Mouse (Mus musculus): ENCODE results near the gene Lyl1. TPM values are rescaled to one million over a fixed set of nuclear protein-coding genes. Genes with fewer than 3 reads are reported as not detected.

Gene Lyl1
- total and polyA plus RNA-seq, 2 experiments from 2014 or later: 4.4 to 8.7 TPM

- Histone ChIP-seq H3K36me3 (replicated peaks; ENCODE audit: control insufficient read depth, insufficient read depth, low read length) (peaks cover 45% of the 10 kb centered on the region), H3K4me1 (ENCODE audit: control insufficient read depth, insufficient read depth) (0 out of 2 replicates have a peak, but pooled peaks cover 3% of the 10 kb centered on the region), H3K27ac (ENCODE audit: low read depth) (no peak overlapping the region), H3K9me3 (replicated peaks; ENCODE audit: control insufficient read depth, low read length) (no peaks in the 10 kb centered on the region), H3K4me2 (ENCODE audit: low read depth, low read length) (no peak overlapping the region), H3K9ac (replicated peaks; ENCODE audit: low read depth, low read length) (no peak overlapping the region), H3K4me3 (ENCODE audit: low read depth, low read length) (no peak overlapping the region), H3K27me3 (ENCODE audit: control insufficient read depth, insufficient read depth, low read length) (peaks cover 5% of the 10 kb centered on the region)
- no peak for DNase-seq (ENCODE audit: low spot score)
- TF ChIP-seq CTCF (IDR thresholded peaks at IDR 0.05; ENCODE audit: low read depth): peak; percentile 59
- no peak for TF ChIP-seq EP300 (IDR thresholded peaks at IDR 0.05; ENCODE audit: low read depth)
- no peak for ATAC-seq (ENCODE audit: insufficient read depth, low read depth)
- 84% methylated on average over 14 of the region's 14 CpGs for WGBS
Observed at GRCm38 (mm10) chr8:84697166-84698130, 3.8 kb upstream of the Lyl1 start.

- 85% methylated on average over 5 of the region's 5 CpGs for WGBS
- Histone ChIP-seq H3K36me3 (replicated peaks; ENCODE audit: control insufficient read depth, insufficient read depth, low read length) (peaks cover 36% of the 10 kb centered on the region), H3K27me3 (ENCODE audit: control insufficient read depth, insufficient read depth, low read length) (peaks cover 14% of the 10 kb centered on the region), H3K4me2 (ENCODE audit: low read depth, low read length) (no peak overlapping the region), H3K4me3 (ENCODE audit: low read depth, low read length) (no peak overlapping the region), H3K27ac (ENCODE audit: low read depth) (0 out of 2 replicates have a peak overlapping the region, but pooled peaks have one; percentile 81), H3K9ac (replicated peaks; ENCODE audit: low read depth, low read length) (no peak overlapping the region), H3K4me1 (ENCODE audit: control insufficient read depth, insufficient read depth) (0 out of 2 replicates have a peak, but pooled peaks cover 3% of the 10 kb centered on the region), H3K9me3 (replicated peaks; ENCODE audit: control insufficient read depth, low read length) (no peaks in the 10 kb centered on the region)
- TF ChIP-seq EP300 (IDR thresholded peaks at IDR 0.05; ENCODE audit: low read depth) (no peak), CTCF (IDR thresholded peaks at IDR 0.05; ENCODE audit: low read depth) (no peak)
- ATAC-seq (ENCODE audit: insufficient read depth, low read depth) (no peak), DNase-seq (ENCODE audit: low spot score) (no peak)
Observed at GRCm38 (mm10) chr8:84698288-84698687, 3.0 kb upstream of the Lyl1 start.

GRCm38 (mm10) chr8:84698929-84699401, 2.3 kb upstream of the Lyl1 start:
- peaks cover 21% of the 10 kb centered on the region for H3K27me3 ChIP-seq (ENCODE audit: control insufficient read depth, insufficient read depth, low read length)
- no peak overlapping the region for H3K9ac ChIP-seq (replicated peaks; ENCODE audit: low read depth, low read length)
- TF ChIP-seq EP300 (IDR thresholded peaks at IDR 0.05; ENCODE audit: low read depth) (no peak), CTCF (IDR thresholded peaks at IDR 0.05; ENCODE audit: low read depth) (no peak)
- 0 out of 2 replicates have a peak, but pooled peaks cover 3% of the 10 kb centered on the region for H3K4me1 ChIP-seq (ENCODE audit: control insufficient read depth, insufficient read depth)
- H3K9me3 ChIP-seq (replicated peaks; ENCODE audit: control insufficient read depth, low read length): no peaks in the 10 kb centered on the region
- H3K36me3 ChIP-seq (replicated peaks; ENCODE audit: control insufficient read depth, insufficient read depth, low read length): peaks cover 30% of the 10 kb centered on the region
- H3K27ac ChIP-seq (ENCODE audit: low read depth): peak overlapping the region; percentile 81
- ATAC-seq (ENCODE audit: insufficient read depth, low read depth): no peak
- no peak for DNase-seq (ENCODE audit: low spot score)
- peak overlapping the region; percentile 30 for H3K4me2 ChIP-seq (ENCODE audit: low read depth, low read length)
- WGBS: 68% methylated on average over 9 of the region's 9 CpGs
- no peak overlapping the region for H3K4me3 ChIP-seq (ENCODE audit: low read depth, low read length)

- WGBS: 39% methylated on average over 7 of the region's 7 CpGs
- TF ChIP-seq CTCF (IDR thresholded peaks at IDR 0.05; ENCODE audit: low read depth): peak; percentile 68
- peak; percentile 98 for TF ChIP-seq EP300 (IDR thresholded peaks at IDR 0.05; ENCODE audit: low read depth)
- Histone ChIP-seq H3K9ac (replicated peaks; ENCODE audit: low read depth, low read length) (no peak overlapping the region), H3K9me3 (replicated peaks; ENCODE audit: control insufficient read depth, low read length) (no peaks in the 10 kb centered on the region), H3K27ac (ENCODE audit: low read depth) (peak overlapping the region; percentile 81), H3K27me3 (ENCODE audit: control insufficient read depth, insufficient read depth, low read length) (peaks cover 30% of the 10 kb centered on the region), H3K36me3 (replicated peaks; ENCODE audit: control insufficient read depth, insufficient read depth, low read length) (peaks cover 27% of the 10 kb centered on the region), H3K4me2 (ENCODE audit: low read depth, low read length) (peak overlapping the region; percentile 10; the same call in 1 of the 2 replicates), H3K4me1 (ENCODE audit: control insufficient read depth, insufficient read depth) (0 out of 2 replicates have a peak, but pooled peaks cover 3% of the 10 kb centered on the region), H3K4me3 (ENCODE audit: low read depth, low read length) (no peak overlapping the region)
- DNase-seq (ENCODE audit: low spot score) (peak; percentile 80), ATAC-seq (ENCODE audit: insufficient read depth, low read depth) (peak; percentile 53)
Observed at GRCm38 (mm10) chr8:84699861-84700322, 1.4 kb upstream of the Lyl1 start.

GRCm38 (mm10) chr8:84700526-84700925, 731 bp upstream of the Lyl1 start:
- H3K4me1 ChIP-seq (ENCODE audit: control insufficient read depth, insufficient read depth): 0 out of 2 replicates have a peak, but pooled peaks cover 3% of the 10 kb centered on the region
- H3K27ac ChIP-seq (ENCODE audit: low read depth): peak overlapping the region; percentile 81
- no peak for ATAC-seq (ENCODE audit: insufficient read depth, low read depth)
- no peak for DNase-seq (ENCODE audit: low spot score)
- no peak for TF ChIP-seq EP300 (IDR thresholded peaks at IDR 0.05; ENCODE audit: low read depth)
- no peak for TF ChIP-seq CTCF (IDR thresholded peaks at IDR 0.05; ENCODE audit: low read depth)
- peaks cover 36% of the 10 kb centered on the region for H3K27me3 ChIP-seq (ENCODE audit: control insufficient read depth, insufficient read depth, low read length)
- H3K9me3 ChIP-seq (replicated peaks; ENCODE audit: control insufficient read depth, low read length): no peaks in the 10 kb centered on the region
- H3K9ac ChIP-seq (replicated peaks; ENCODE audit: low read depth, low read length): no peak overlapping the region
- H3K36me3 ChIP-seq (replicated peaks; ENCODE audit: control insufficient read depth, insufficient read depth, low read length): peaks cover 21% of the 10 kb centered on the region
- peak overlapping the region; percentile 10; the same call in 1 of the 2 replicates for H3K4me2 ChIP-seq (ENCODE audit: low read depth, low read length)
- WGBS: 65% methylated on average over 5 of the region's 5 CpGs
- H3K4me3 ChIP-seq (ENCODE audit: low read depth, low read length): no peak overlapping the region
